Mouse (Mus musculus) midbrain, embryonic 11.5 days (tissue): ENCODE data around the gene Ap5z1. TPM values are rescaled to one million over a fixed set of nuclear protein-coding genes. Genes with fewer than 3 reads are reported as not detected.

Experiments
- ATAC-seq: fragments of 200-750 bp; cut with Nextera tagmentation; 2 replicates; pipeline ENCODE4 v1.8.0; 2017; ENCODE audit warnings: moderate TSS enrichment, moderate library complexity; ENCODE audit not compliant: low FRiP score
- DNase-seq: peaks from one replicate; pipeline ENCODE4 v3.0.0; 2015; ENCODE audit warnings: low spot score; ENCODE audit errors: missing footprints
- H3K27ac ChIP-seq: fragments of 300-500 bp; sonication (generic); 2 replicates; pipeline ENCODE4 v1.5.1; 2014; ENCODE audit warnings: low read depth, low read length
- H3K27me3 ChIP-seq: fragments of 300-500 bp; sonication (generic); 2 replicates; pipeline ENCODE4 v1.6.1; 2014; ENCODE audit warnings: mild to moderate bottlenecking, low read length, moderate library complexity, mixed read lengths; ENCODE audit not compliant: control insufficient read depth, insufficient read depth
- H3K36me3 ChIP-seq: fragments of 300-500 bp; sonication (generic); 2 replicates; pipeline ENCODE4 v1.6.1; 2014; ENCODE audit warnings: mild to moderate bottlenecking, low read length, moderate library complexity, mixed read lengths; ENCODE audit not compliant: control insufficient read depth, insufficient read depth
- H3K4me1 ChIP-seq: fragments of 300-500 bp; sonication (generic); 2 replicates; pipeline ENCODE4 v1.6.1; 2014; ENCODE audit warnings: low read length; ENCODE audit not compliant: control insufficient read depth, insufficient read depth
- H3K4me2 ChIP-seq: fragments of 300-500 bp; sonication (generic); 2 replicates; pipeline ENCODE4 v1.6.1; 2014; ENCODE audit warnings: mild to moderate bottlenecking, moderate library complexity
- H3K4me3 ChIP-seq: fragments of 300-500 bp; sonication (generic); 2 replicates; pipeline ENCODE4 v1.5.1; 2014; ENCODE audit warnings: low read depth, low read length
- H3K9ac ChIP-seq: fragments of 300-500 bp; sonication (generic); 2 replicates; pipeline ENCODE4 v1.6.1; 2014; ENCODE audit warnings: low read length
- H3K9me3 ChIP-seq: fragments of 300-500 bp; sonication (generic); 2 replicates; pipeline ENCODE4 v1.6.1; 2016; ENCODE audit warnings: low read length; ENCODE audit not compliant: control insufficient read depth
- WGBS: fragments of 180-500 bp; shearing (Covaris S2); extraction: QIAGEN DNeasy Blood & Tissue Kit; methylation state at CpG from one replicate; pipeline ENCODE4 v1.1.7; 2014; 5-methylcytosine and 5-hydroxymethylcytosine counted together
- polyA plus RNA-seq: library from polyadenylated mRNA; unstranded; fragments of >200 nt; fragmentation: Nextera tagmentation; extraction: Ambion mirVana; gene quantifications from 2 replicates; pipeline ENCODE4 v1.2.1, GENCODE M21; 2014

Ap5z1 gene
- 8.8 and 10.5 TPM in 2 replicates for polyA plus RNA-seq

- peak within 1 kb of the TSS; percentile 80 for H3K4me3 ChIP-seq
- H3K4me2 ChIP-seq, result peak within 1 kb of the TSS; percentile 92
- H3K9ac ChIP-seq, result peak within 1 kb of the TSS; percentile 75
- no peaks in the 10 kb centered on the region for H3K9me3 ChIP-seq
- DNase-seq (peak; percentile 99), ATAC-seq (peak; percentile 94)
- H3K27ac ChIP-seq, result peak within 1 kb of the TSS; percentile 68
- H3K27me3 ChIP-seq, result no peaks in the 10 kb centered on the region
- H3K36me3 ChIP-seq, result peaks cover 2% of the 10 kb centered on the region; the same call in 1 of the 2 replicates
- H3K4me1 ChIP-seq, result peaks cover 10% of the 10 kb centered on the region
- WGBS, result 2% methylated on average over 59 of the region's 60 CpGs
Measured at GRCm38 (mm10) chr5:142463461-142464454, at the start of gene Ap5z1. Gene Ap5z1, plus strand, starts transcription at chr5:142463944.

DNA sequence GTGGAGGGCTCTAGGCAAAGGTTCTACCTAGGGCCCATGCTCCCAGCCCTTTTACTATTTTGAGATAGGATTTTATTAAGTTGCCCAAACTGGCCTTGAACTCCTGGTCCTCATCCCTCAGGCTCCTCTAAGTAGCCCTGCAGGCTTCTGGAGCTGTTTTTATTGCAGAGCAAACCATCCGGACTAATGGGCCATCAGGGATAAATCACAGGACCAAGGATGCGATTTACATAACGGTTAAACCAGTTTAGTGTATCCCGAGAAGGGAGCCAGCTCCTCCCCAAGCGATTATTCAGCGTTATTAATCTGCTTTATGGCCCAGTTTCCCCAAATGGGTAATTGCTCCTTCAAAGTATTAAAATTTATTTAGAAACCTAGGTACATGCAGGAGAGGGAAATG lies 48.3 kb upstream of the Ap5z1 start:
- DNase-seq, result no peak
- Histone ChIP-seq H3K4me2 (no peak overlapping the region), H3K9me3 (no peaks in the 10 kb centered on the region), H3K27ac (no peak overlapping the region), H3K9ac (no peak overlapping the region), H3K4me3 (no peak overlapping the region), H3K27me3 (no peaks in the 10 kb centered on the region), H3K36me3 (no peaks in the 10 kb centered on the region), H3K4me1 (peaks cover 35% of the 10 kb centered on the region)
- no peak for ATAC-seq
- WGBS, result 74% methylated on average over 6 of the region's 6 CpGs

GRCm38 (mm10) chr5:142416070-142416775 lies 47.5 kb upstream of the Ap5z1 start:
- Histone ChIP-seq H3K27ac (no peak overlapping the region; the same call in 1 of the 2 replicates), H3K9ac (no peak overlapping the region), H3K9me3 (no peaks in the 10 kb centered on the region), H3K36me3 (no peaks in the 10 kb centered on the region), H3K27me3 (no peaks in the 10 kb centered on the region), H3K4me3 (no peak overlapping the region), H3K4me1 (peaks cover 35% of the 10 kb centered on the region), H3K4me2 (no peak overlapping the region)
- 12% methylated on average over 14 of the region's 14 CpGs for WGBS
- DNase-seq (no peak), ATAC-seq (0 out of 2 replicates have a peak, but pooled peaks have one; percentile 39)

- H3K4me1 ChIP-seq, result peaks cover 35% of the 10 kb centered on the region
- no peak overlapping the region for H3K27ac ChIP-seq
- H3K27me3 ChIP-seq, result no peaks in the 10 kb centered on the region
- H3K9ac ChIP-seq, result no peak overlapping the region
- H3K9me3 ChIP-seq, result no peaks in the 10 kb centered on the region
- H3K4me2 ChIP-seq, result no peak overlapping the region
- no peaks in the 10 kb centered on the region for H3K36me3 ChIP-seq
- WGBS, result 51% methylated on average over 3 of the region's 3 CpGs
- ATAC-seq (no peak), DNase-seq (no peak)
- no peak overlapping the region for H3K4me3 ChIP-seq
Measured at GRCm38 (mm10) chr5:142417104-142417503, 46.6 kb upstream of the Ap5z1 start.

DNA sequence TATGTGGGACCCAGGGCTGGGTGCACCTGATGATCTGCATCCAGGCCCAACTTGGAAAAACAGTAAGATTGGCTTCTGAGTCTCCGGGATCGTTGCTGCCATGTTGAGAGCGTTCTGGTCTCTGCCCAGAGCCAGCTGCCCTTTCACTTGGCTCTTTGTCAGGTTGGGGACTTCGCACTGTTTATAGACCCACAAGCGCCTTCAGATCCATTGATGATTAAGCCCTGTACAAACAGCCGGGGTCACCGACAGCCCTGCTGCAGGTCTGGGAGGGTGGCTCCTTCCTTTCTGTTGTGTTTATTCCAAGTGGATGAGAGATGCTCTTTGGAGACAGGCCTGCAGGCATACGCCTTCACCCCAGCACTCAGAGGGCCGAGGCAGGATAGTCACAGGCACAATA lies 45.9 kb upstream of the Ap5z1 start:
- Histone ChIP-seq H3K4me2 (no peak overlapping the region), H3K27me3 (no peaks in the 10 kb centered on the region), H3K4me3 (no peak overlapping the region), H3K9ac (no peak overlapping the region), H3K36me3 (no peaks in the 10 kb centered on the region), H3K4me1 (peaks cover 30% of the 10 kb centered on the region), H3K9me3 (no peaks in the 10 kb centered on the region), H3K27ac (no peak overlapping the region)
- 65% methylated on average over 9 of the region's 9 CpGs for WGBS
- ATAC-seq, result no peak
- DNase-seq, result no peak

DNA sequence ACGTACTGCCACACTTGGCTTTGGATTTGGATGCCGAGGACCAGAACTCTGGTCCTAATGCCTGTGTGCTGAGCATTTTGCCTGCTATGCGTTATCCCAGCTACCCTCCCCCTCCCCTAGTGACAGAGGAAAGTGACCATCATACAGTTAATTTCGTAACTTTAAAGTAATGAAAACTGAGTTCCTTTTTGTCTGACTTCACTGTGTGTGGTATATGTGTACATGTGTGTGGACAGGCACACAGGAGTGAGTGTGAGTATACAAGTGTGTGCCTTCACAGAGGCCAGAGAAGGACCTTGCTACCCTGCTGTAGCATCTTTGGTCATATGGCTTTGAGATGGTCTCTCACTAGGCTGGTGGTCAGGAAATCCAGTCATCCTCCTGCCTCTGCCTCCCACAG lies 45.3 kb upstream of the Ap5z1 start:
- Histone ChIP-seq H3K27ac (no peak overlapping the region), H3K9me3 (no peaks in the 10 kb centered on the region), H3K9ac (no peak overlapping the region), H3K4me1 (peaks cover 27% of the 10 kb centered on the region), H3K36me3 (no peaks in the 10 kb centered on the region), H3K27me3 (no peaks in the 10 kb centered on the region), H3K4me3 (no peak overlapping the region), H3K4me2 (no peak overlapping the region)
- 87% methylated on average over 4 of the region's 4 CpGs for WGBS
- ATAC-seq (no peak), DNase-seq (no peak)

- Histone ChIP-seq H3K9ac (no peak overlapping the region), H3K4me1 (peaks cover 11% of the 10 kb centered on the region), H3K9me3 (no peaks in the 10 kb centered on the region), H3K36me3 (no peaks in the 10 kb centered on the region), H3K27ac (no peak overlapping the region), H3K4me3 (no peak overlapping the region), H3K27me3 (no peaks in the 10 kb centered on the region), H3K4me2 (no peak overlapping the region)
- 98% methylated on average over 4 of the region's 4 CpGs for WGBS
- ATAC-seq (no peak), DNase-seq (no peak)
Measured at GRCm38 (mm10) chr5:142420317-142420716, 43.4 kb upstream of the Ap5z1 start.

- H3K4me1 ChIP-seq, result peaks cover 11% of the 10 kb centered on the region
- ATAC-seq (no peak), DNase-seq (no peak)
- no peaks in the 10 kb centered on the region for H3K36me3 ChIP-seq
- no peak overlapping the region for H3K4me3 ChIP-seq
- H3K9me3 ChIP-seq, result no peaks in the 10 kb centered on the region
- H3K27ac ChIP-seq, result no peak overlapping the region
- no peak overlapping the region for H3K9ac ChIP-seq
- WGBS, result 86% methylated on average over 9 of the region's 9 CpGs
- H3K4me2 ChIP-seq, result no peak overlapping the region
- no peaks in the 10 kb centered on the region for H3K27me3 ChIP-seq
Measured at GRCm38 (mm10) chr5:142420920-142421319, 42.8 kb upstream of the Ap5z1 start.

DNA sequence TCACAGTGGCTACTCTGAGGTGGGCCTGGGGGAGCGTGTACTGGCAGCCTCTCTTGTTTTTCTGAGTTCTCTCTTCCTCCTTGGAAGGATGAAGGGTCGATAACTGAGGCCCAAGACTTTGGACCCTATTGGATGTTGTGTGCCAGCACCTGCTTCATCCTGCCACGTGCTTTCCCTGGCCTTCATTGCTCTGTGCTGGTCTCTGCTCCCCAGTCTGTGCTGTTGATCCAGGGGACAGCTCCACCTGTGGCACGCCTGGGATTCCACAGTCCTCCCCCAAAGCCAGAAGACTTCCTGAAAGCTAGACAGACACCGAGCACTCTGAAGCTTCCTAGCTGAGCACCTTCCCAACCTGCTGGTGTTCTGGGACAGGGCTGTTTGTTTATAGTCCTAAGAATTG lies 41.9 kb upstream of the Ap5z1 start:
- Histone ChIP-seq H3K4me3 (no peak overlapping the region), H3K4me2 (no peak overlapping the region), H3K27ac (no peak overlapping the region), H3K9ac (no peak overlapping the region), H3K4me1 (peaks cover 5% of the 10 kb centered on the region; the same call in 1 of the 2 replicates), H3K27me3 (no peaks in the 10 kb centered on the region), H3K9me3 (no peaks in the 10 kb centered on the region), H3K36me3 (no peaks in the 10 kb centered on the region)
- DNase-seq, result no peak
- no peak for ATAC-seq
- 90% methylated on average over 5 of the region's 5 CpGs for WGBS
